Mouse (Mus musculus) MN1 (cell line): ENCODE measurements at regions not wholly inside any gene's neighbourhood (a gene's known extent, or its start where the extent isn't known, plus 50 kb on each side); places are given as distances from the start of the nearest gene placed in this dataset.
A peak's percentile ranks its signal among the peaks of the same experiment; 100 is the strongest.

Experiments used
- DNase-seq: peaks from one replicate; pipeline ENCODE4 v3.0.0-alpha.2; 2016; ENCODE audit warnings: low spot score

- no peak for DNase-seq
Measured at GRCm38 (mm10) chr1:195312426-195312825, 135.9 kb upstream of the Cr2 start.

GRCm38 (mm10) chr1:195285076-195285475 is 108.6 kb upstream of the Cr2 start:
- no peak for DNase-seq

GRCm38 (mm10) chr1:195241496-195241895 is 65.0 kb upstream of the Cr2 start:
- DNase-seq = peak; percentile 96

- peak; percentile 52 for DNase-seq
Measured at GRCm38 (mm10) chr1:195232658-195233057, 56.1 kb upstream of the Cr2 start.

- DNase-seq = no peak
Measured at GRCm38 (mm10) chr1:195227007-195227406, 50.5 kb upstream of the Cr2 start.
